Mouse (Mus musculus): ENCODE measurements at regions not wholly inside any gene's neighbourhood (a gene's known extent, or its start where the extent isn't known, plus 50 kb on each side); places are given as distances from the start of the nearest gene placed in this dataset.

DNA sequence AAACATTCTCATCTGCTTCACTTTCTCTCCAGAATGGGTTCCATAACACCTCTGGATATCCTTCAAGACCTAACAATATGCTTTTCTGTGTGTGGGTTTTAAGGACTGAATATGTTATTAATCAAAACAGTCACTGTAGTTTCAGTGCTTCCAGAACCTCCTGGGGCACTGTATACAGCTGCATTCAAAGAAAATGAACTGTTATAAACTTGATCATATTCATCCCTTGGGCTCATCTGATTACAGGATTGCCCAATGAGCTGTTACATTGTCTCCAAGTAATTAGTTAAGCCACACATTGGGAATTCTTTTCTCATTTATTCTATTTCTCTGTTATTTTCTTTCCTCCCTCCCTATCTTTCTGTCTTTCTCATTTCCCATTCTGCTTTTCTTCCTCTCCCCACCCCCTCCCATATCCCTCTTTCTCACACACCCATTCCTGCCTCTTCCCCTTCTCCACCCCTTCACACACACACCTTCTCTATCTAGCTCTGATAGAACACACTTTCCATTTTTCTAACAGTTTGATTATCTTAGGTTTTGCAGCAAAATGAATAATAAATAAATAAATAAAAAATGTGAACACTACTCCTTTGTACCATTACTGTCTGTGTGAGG lies 121.3 kb upstream of the Chmp2b start:
- Histone ChIP-seq H3K27ac (replicated peaks; ENCODE audit: low read depth, low read length) (no peak overlapping the region), H3K27me3 (replicated peaks; ENCODE audit: control insufficient read depth, insufficient read depth, low read length) (no peaks in the 10 kb centered on the region), H3K4me1 (ENCODE audit: control insufficient read depth, insufficient read depth, low read length) (no peaks in the 10 kb centered on the region), H3K4me2 (ENCODE audit: low read depth, low read length) (no peak overlapping the region), H3K9me3 (ENCODE audit: control insufficient read depth, low read length) (no peaks in the 10 kb centered on the region), H3K9ac (ENCODE audit: low read depth, low read length) (no peak overlapping the region), H3K4me3 (ENCODE audit: low read depth, low read length) (no peak overlapping the region), H3K36me3 (ENCODE audit: control insufficient read depth, insufficient read depth, low read length) (no peaks in the 10 kb centered on the region)
- ATAC-seq (ENCODE audit: low read depth) (no peak; the same call in 1 of the 2 replicates), DNase-seq (ENCODE audit: low spot score) (no peak)

DNA sequence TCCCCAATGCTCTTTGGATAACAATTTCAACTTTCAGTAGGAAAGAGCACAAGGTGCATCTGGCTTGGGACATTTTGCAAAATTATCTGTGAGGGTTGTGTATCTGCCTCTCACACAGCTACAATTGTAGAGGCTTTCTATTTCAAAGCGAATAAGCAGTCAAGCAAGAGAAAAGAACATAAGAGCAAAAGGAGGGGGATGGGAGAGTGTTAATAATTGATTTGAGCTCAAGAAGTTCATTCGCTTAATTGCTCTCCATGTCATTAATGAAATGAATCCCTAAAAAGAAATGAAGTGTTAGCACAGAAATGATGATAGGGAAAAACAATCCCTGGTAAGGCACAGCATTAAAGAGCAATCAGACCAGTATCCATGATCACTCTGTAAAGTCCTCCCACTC lies 121.4 kb upstream of the Vgll3 start:
- Histone ChIP-seq H3K4me3 (ENCODE audit: low read depth, low read length) (no peak overlapping the region), H3K9me3 (ENCODE audit: control insufficient read depth, low read length) (no peaks in the 10 kb centered on the region), H3K4me1 (ENCODE audit: control insufficient read depth, insufficient read depth, low read length) (no peaks in the 10 kb centered on the region), H3K27ac (replicated peaks; ENCODE audit: low read depth, low read length) (no peak overlapping the region), H3K27me3 (replicated peaks; ENCODE audit: control insufficient read depth, insufficient read depth, low read length) (no peaks in the 10 kb centered on the region), H3K9ac (ENCODE audit: low read depth, low read length) (no peak overlapping the region), H3K4me2 (ENCODE audit: low read depth, low read length) (no peak overlapping the region), H3K36me3 (ENCODE audit: control insufficient read depth, insufficient read depth, low read length) (no peaks in the 10 kb centered on the region)
- DNase-seq (ENCODE audit: low spot score) (no peak), ATAC-seq (ENCODE audit: low read depth) (no peak)
- WGBS, result 80% methylated on average over 2 of the region's 2 CpGs

DNA sequence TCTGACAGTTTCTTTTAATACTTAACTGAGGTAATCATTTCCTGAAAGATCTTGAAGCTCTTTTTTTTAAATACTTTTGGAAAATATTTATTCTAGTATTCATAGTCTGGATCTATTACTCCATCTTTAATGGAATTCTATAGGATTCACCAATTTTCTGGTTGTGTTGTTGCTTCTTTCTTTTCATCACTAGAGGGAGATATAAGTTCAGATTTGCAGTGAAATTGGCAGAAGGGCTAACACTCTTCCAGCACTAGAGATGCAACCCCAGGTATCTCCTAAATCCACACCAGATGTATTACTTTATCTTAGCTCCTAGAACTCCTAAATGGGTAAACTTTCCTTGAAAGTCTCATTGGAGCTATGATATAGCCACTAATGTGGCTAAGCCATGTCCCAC lies 99.4 kb upstream of the Vgll3 start:
- Histone ChIP-seq H3K36me3 (ENCODE audit: control insufficient read depth, insufficient read depth, low read length) (no peaks in the 10 kb centered on the region), H3K9ac (ENCODE audit: low read depth, low read length) (no peak overlapping the region), H3K4me1 (ENCODE audit: control insufficient read depth, insufficient read depth, low read length) (no peaks in the 10 kb centered on the region), H3K27me3 (replicated peaks; ENCODE audit: control insufficient read depth, insufficient read depth, low read length) (no peaks in the 10 kb centered on the region), H3K27ac (replicated peaks; ENCODE audit: low read depth, low read length) (no peak overlapping the region), H3K9me3 (ENCODE audit: control insufficient read depth, low read length) (no peaks in the 10 kb centered on the region), H3K4me3 (ENCODE audit: low read depth, low read length) (no peak overlapping the region), H3K4me2 (ENCODE audit: low read depth, low read length) (no peak overlapping the region)
- DNase-seq (ENCODE audit: low spot score) (peak; percentile 26), ATAC-seq (ENCODE audit: low read depth) (no peak)

DNA sequence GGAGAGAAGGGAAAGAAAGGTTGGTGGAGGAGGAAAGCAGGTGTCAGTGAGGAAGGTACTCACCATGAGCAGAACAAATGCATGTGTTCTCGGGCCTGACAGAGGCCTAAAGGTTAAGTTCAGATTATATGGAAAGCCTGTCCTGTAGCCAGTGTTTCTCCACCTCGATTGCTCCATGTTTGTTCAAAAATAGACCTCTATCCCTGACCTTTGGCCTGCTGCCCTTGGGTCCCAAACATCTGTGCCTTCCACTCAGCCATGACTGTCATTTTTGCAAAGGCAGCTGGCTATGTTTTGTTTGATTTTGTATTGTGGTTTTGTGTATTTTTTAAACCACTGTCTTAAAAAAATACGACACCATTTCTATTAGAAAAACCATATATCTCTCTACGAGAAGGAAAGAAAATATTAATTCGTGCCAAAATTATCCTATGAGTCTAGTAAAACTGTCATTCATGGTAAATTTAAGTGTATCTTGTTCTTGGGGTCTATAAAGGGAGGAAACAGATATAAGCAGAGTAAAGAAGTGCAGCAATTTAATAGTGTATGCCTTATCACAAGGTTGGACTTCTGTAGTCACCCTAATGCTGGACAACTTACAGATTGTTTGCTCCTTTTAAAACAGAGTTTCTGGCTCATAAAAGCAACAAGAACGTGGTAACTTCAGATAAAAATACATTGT lies 96.1 kb upstream of the Vgll3 start:
- ATAC-seq (ENCODE audit: low read depth) (no peak), DNase-seq (ENCODE audit: low spot score) (no peak)
- 0 out of 2 replicates have a peak, but pooled peaks cover 3% of the 10 kb centered on the region for H3K4me1 ChIP-seq (ENCODE audit: control insufficient read depth, insufficient read depth, low read length)
- no peaks in the 10 kb centered on the region for H3K9me3 ChIP-seq (ENCODE audit: control insufficient read depth, low read length)
- H3K27ac ChIP-seq (replicated peaks; ENCODE audit: low read depth, low read length), result no peak overlapping the region
- H3K4me2 ChIP-seq (ENCODE audit: low read depth, low read length), result no peak overlapping the region
- H3K9ac ChIP-seq (ENCODE audit: low read depth, low read length), result no peak overlapping the region
- H3K4me3 ChIP-seq (ENCODE audit: low read depth, low read length), result no peak overlapping the region
- WGBS, result 67% methylated on average over 6 of the region's 6 CpGs
- H3K36me3 ChIP-seq (ENCODE audit: control insufficient read depth, insufficient read depth, low read length), result no peaks in the 10 kb centered on the region
- no peaks in the 10 kb centered on the region for H3K27me3 ChIP-seq (replicated peaks; ENCODE audit: control insufficient read depth, insufficient read depth, low read length)

DNA sequence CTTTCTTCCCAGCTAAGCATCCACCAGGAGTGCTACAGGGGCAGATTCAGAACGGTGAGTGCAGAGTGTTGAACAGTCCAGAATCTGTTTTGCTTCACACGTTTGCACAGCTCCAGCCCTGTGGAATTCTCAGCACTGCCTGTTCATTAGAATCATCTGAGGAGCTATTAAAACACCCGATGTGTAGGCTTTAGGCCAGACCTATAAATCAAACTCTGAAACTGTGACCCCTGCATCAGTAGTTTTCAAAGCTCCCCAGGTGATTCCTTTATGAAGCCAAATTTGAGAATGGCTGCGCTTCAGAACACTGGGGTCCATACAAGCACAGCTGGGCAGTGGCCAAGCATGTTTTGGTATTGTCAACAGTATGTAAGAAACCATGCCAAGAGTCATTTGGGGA lies 94.1 kb upstream of the Vgll3 start:
- Histone ChIP-seq H3K4me1 (ENCODE audit: control insufficient read depth, insufficient read depth, low read length) (0 out of 2 replicates have a peak, but pooled peaks cover 3% of the 10 kb centered on the region), H3K4me2 (ENCODE audit: low read depth, low read length) (no peak overlapping the region), H3K9me3 (ENCODE audit: control insufficient read depth, low read length) (no peaks in the 10 kb centered on the region), H3K27me3 (replicated peaks; ENCODE audit: control insufficient read depth, insufficient read depth, low read length) (no peaks in the 10 kb centered on the region), H3K36me3 (ENCODE audit: control insufficient read depth, insufficient read depth, low read length) (no peaks in the 10 kb centered on the region), H3K9ac (ENCODE audit: low read depth, low read length) (no peak overlapping the region), H3K4me3 (ENCODE audit: low read depth, low read length) (no peak overlapping the region), H3K27ac (replicated peaks; ENCODE audit: low read depth, low read length) (no peak overlapping the region)
- DNase-seq (ENCODE audit: low spot score) (peak; percentile 8), ATAC-seq (ENCODE audit: low read depth) (no peak)
- 46% methylated on average over 4 of the region's 4 CpGs for WGBS

DNA sequence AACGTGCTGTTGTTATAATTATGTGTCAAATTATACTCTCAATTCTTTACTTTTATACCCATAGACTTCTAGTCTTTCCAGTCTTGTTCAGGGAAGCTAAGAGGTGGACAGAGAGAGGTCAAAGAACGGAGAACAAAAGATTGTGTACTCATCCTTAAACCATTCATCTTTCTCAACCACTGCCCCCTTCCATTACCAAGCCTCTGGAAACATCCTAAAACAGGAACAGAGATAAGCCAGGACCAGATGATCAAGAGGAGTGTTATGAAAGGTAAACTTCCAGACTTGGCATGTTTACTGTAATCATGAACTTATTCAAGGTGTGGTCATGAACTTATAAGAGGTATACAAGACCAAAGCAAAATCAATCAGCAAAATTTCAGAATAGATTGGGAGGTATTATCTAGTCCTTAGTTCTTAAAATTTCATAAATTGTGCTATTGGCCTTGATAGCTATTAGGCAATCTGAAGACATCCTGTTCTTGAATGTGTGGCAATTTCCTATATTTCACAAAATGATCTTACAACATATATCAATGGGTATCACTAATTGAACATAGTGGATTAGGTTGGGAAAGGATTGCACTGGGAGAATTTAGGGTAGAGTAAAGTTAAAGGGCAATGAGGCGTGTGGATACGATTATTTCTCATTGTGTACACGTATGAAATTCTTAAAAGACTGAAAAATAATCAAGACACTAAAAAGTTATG lies 89.3 kb upstream of the Vgll3 start:
- 89% methylated on average over 5 of the region's 5 CpGs for WGBS
- Histone ChIP-seq H3K27me3 (replicated peaks; ENCODE audit: control insufficient read depth, insufficient read depth, low read length) (no peaks in the 10 kb centered on the region), H3K27ac (replicated peaks; ENCODE audit: low read depth, low read length) (no peak overlapping the region), H3K4me2 (ENCODE audit: low read depth, low read length) (no peak overlapping the region), H3K36me3 (ENCODE audit: control insufficient read depth, insufficient read depth, low read length) (no peaks in the 10 kb centered on the region), H3K9me3 (ENCODE audit: control insufficient read depth, low read length) (no peaks in the 10 kb centered on the region), H3K4me3 (ENCODE audit: low read depth, low read length) (no peak overlapping the region), H3K9ac (ENCODE audit: low read depth, low read length) (no peak overlapping the region), H3K4me1 (ENCODE audit: control insufficient read depth, insufficient read depth, low read length) (0 out of 2 replicates have a peak, but pooled peaks cover 3% of the 10 kb centered on the region)
- ATAC-seq (ENCODE audit: low read depth), result no peak
- no peak for DNase-seq (ENCODE audit: low spot score)

DNA sequence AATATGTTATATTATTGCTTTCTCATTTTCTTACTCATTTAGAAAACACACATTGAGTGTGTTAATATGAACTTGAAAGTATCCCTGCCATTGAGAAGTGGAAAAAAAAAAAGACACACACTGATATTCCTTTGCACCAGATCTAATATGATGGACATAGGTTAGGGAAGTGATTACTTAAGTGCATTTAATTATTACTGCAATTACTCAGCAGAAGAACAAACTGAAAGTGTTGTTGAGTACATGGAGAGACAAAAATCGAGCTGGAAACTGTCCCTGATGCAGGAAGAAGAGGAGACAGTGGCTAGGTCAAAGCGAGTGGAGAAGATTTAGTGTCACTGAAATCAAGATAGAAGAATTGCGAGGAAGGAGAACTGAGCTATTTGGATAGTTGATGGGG lies 88.8 kb upstream of the Vgll3 start:
- DNase-seq (ENCODE audit: low spot score) (no peak), ATAC-seq (ENCODE audit: low read depth) (no peak)
- no peaks in the 10 kb centered on the region for H3K36me3 ChIP-seq (ENCODE audit: control insufficient read depth, insufficient read depth, low read length)
- H3K4me2 ChIP-seq (ENCODE audit: low read depth, low read length), result no peak overlapping the region
- WGBS, result 70% methylated on average over 3 of the region's 3 CpGs
- H3K27me3 ChIP-seq (replicated peaks; ENCODE audit: control insufficient read depth, insufficient read depth, low read length), result no peaks in the 10 kb centered on the region
- no peaks in the 10 kb centered on the region for H3K9me3 ChIP-seq (ENCODE audit: control insufficient read depth, low read length)
- no peak overlapping the region for H3K4me3 ChIP-seq (ENCODE audit: low read depth, low read length)
- no peak overlapping the region for H3K27ac ChIP-seq (replicated peaks; ENCODE audit: low read depth, low read length)
- no peaks in the 10 kb centered on the region for H3K4me1 ChIP-seq (ENCODE audit: control insufficient read depth, insufficient read depth, low read length)
- no peak overlapping the region for H3K9ac ChIP-seq (ENCODE audit: low read depth, low read length)

DNA sequence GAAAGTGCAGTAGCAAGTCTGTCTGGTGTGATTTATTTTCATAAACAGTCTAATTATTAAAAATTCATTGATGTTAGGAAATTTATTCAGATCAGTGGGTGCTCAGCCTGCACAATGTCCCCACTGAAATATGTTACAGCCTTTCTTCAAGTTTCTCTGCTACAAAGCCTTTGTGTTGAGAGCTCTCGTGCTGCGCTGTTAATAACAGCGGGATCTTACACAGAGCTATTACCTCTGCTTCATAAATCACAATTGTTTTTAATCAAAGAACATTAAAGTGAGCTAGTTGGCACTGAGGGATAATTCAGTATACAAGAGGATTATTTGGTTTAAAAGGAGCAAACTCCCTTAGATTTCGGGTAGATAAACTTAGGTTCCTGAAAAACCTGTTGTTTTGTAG lies 85.7 kb upstream of the Vgll3 start:
- no peak overlapping the region for H3K4me3 ChIP-seq (ENCODE audit: low read depth, low read length)
- 80% methylated on average over 4 of the region's 4 CpGs for WGBS
- H3K27me3 ChIP-seq (replicated peaks; ENCODE audit: control insufficient read depth, insufficient read depth, low read length), result no peaks in the 10 kb centered on the region
- H3K27ac ChIP-seq (replicated peaks; ENCODE audit: low read depth, low read length), result no peak overlapping the region
- no peak overlapping the region for H3K9ac ChIP-seq (ENCODE audit: low read depth, low read length)
- no peaks in the 10 kb centered on the region for H3K4me1 ChIP-seq (ENCODE audit: control insufficient read depth, insufficient read depth, low read length)
- H3K36me3 ChIP-seq (ENCODE audit: control insufficient read depth, insufficient read depth, low read length), result no peaks in the 10 kb centered on the region
- DNase-seq (ENCODE audit: low spot score) (no peak), ATAC-seq (ENCODE audit: low read depth) (no peak)
- H3K9me3 ChIP-seq (ENCODE audit: control insufficient read depth, low read length), result no peaks in the 10 kb centered on the region
- H3K4me2 ChIP-seq (ENCODE audit: low read depth, low read length), result no peak overlapping the region
